Mouse (Mus musculus): ENCODE results near the gene Sh3bgrl2. TPM values are rescaled to one million over a fixed set of nuclear protein-coding genes. Genes with fewer than 3 reads are reported as not detected.

Gene Sh3bgrl2
- polyA plus RNA-seq (2017; shearing (Covaris generic)): 28.8 TPM

GRCm38 (mm10) chr9:83547830-83548689, at the start of gene Sh3bgrl2:
Gene Sh3bgrl2, plus strand, starts transcription at chr9:83548327.

Other genes with a start within 250 kb of the Sh3bgrl2 start
- gene Lca5, start 107.2 kb upstream of the Sh3bgrl2 start, polyA plus RNA-seq (2017; shearing (Covaris generic)): 13.7 TPM